Mouse (Mus musculus) thymus, adult 18-20 months (tissue): ENCODE results near the gene Cfap61.

Experiments used
- DNase-seq, 2 experiments: peaks; one replicate each; pipeline ENCODE4 v3.0.0; 2022; ENCODE audit warnings: mixed read lengths in 2 of 2

Cfap61 gene

DNA sequence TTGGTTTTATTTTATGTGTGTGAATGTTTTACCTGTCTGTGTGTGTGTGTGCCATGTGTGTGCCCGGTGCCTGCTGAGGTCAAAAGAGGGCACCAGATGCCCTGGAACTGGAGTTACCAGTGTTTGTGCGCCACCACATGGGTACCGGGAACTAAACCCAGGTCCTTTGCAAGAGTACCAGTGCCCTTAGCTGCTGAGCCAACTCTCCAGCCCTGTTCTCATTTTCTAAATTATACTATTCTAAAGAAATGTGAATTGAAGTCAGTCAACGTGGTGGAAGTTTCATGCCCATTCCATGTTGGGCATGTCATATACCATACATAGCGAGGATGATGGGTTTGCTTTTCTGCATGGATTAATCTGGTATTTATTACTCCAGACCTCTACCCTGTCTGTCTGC is 162.9 kb downstream of the Cfap61 start:
- no peak for DNase-seq

DNA sequence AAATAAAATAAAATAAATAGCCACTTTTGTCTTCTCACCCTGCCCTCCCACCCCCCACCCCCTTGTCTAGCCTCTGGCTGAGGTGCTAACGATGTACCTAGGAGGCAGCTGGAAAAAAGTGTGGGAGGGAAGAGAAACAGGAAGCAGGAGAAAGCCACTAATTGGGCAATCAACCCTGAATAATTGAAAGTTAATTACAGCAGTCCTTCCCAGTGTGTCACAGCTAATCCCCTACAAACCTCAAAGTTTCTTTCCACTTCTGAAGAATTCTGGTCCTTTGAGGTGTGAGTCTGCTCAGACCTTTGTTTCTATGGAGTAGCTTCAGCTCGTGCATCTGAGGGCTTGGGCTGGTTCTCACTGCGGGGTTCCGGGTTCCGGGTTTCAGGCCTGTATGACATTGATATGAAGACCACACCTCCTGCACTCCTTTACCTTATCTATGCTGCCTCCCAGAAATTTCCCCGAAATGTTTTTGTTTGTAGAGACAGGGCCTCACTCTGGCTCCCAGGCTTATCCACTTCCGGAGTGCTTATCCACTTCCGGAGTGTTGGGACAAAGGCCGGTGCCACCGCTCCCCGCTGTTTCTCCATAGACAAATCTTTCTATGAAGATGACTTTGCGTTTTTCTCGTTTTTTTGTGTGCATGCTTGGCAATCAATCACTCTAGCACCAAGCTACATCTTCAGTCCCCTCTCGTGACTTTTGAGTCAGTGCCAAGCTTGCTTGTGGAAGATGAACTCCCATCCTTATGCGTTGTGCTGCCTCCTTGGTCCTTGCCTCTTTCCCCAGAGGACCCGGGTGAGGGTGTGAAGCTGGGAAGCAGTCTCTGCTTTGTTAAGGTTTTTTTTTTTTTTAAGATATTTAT is 164.5 kb downstream of the Cfap61 start:
- no peak for DNase-seq

DNA sequence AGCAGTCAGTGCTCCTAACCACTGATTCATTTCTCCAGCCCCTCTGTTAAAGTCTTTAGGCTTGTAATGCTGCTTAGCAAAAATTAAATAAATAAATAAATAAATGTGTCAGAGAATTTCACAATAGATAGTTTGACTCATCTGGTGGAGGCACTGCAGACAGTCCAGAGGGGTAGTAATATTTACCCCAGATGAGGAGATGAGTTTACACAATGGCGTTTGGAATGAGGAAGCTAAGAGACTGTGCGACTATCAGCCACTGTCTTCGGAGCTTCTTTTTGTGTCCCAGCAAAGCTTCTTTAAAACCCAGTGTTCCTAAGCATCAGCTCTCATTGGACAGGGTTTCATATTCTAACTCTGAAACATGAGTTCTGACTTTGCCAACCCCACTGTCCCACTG is 165.3 kb downstream of the Cfap61 start:
- DNase-seq = no peak

DNA sequence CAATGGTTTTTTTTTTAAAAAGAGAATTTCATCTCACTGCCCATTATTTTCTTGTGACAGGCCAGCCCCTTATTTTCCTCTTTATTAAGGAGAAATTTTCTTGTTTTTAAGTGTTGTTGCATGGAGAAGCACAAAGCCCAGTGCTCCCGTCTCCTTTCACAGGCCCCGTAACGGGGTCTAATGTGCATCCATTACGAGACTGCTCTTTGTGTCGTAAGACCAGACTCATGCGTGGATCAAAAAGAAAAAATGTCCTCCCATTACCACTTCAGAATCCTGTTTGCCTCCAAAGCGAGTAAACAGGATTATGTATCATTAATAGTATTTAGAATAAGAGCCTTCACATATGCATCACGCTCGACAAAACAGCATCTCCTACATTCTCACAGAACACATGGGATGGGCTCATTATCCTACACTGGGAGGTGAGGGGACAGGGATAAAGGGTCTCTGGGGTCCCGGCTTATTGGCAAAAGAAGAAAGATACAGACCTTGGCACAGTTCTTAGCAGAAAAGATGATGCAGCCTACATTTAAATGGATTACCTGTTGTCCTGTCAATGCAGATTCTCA is 166.0 kb downstream of the Cfap61 start:
- no peak for DNase-seq

DNA sequence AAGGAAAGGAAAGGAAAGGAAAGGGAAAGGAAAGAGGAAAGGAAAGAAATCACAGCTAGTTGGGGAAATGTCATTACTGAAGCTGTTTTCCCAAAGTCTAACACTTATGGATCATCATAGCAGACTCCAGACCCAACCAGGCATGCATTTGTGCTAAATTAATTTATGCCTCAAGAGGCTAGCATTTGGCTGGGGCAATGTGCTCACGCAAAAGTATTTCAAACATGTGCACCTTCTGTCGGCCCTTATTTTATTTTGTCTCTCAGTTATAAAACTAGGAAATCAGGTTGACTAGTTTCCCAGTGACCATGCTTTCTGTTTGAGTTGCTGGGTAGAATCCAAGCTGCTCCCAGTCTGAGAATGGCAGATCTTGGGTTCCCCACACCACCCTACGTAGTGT is 168.0 kb downstream of the Cfap61 start:
- no peak for DNase-seq

DNA sequence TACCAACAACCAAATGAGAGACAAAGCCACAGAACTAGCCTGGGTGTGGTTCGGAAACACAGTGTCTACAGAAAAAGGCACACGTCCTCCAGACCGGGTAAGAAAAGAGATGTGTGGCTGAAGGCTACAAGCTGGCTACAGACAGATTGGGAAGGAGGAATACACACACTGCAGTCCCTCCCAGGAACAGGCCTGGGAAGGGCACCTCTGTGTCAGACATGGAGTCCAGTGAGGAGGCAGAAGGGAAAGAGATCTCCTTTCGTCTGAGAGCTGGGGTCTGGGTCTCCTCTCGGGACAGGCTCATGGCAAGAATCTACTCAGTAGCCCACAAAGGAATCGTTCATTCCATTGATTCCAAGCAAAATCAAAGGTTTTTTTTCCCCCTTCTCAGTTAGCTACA is 170.8 kb downstream of the Cfap61 start:
- no peak for DNase-seq

DNA sequence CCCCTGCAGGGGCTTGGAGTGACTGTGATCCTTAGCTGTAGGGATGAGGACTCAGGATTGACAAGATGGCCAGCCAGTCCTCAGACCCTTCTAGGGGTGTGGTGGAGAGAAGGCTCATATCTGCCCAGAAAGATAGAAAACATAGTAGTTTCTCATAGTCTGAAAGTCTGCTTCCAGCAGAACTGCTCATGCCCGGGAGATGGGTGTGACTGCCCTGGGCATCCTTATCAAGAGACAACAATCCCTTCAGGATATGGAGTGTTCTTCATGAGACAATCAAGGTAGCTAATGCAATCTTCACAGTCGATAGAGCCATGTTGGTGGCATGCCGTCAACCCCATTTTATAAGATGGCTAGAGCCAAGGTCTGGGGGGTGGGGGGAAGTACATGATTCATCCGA is 173.4 kb downstream of the Cfap61 start:
- no peak for DNase-seq

DNA sequence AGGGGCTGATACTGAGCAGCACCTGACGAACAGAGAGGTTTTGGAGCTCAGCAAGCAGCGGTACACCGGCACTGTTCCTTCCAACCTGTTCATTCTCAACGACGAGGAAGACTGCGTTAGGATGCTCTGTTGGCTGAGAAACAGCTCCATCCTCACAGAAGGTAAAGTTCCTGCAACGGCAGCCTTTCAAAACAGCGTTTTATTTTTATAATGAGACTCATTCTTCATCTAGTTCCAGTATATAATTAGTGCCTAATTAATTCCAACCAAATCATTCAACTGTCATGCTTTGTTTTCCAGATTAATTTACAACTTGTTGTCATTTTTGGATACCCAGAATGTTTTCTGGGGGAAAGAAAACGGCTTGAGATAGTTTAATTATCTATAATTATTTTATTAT is 175.3 kb downstream of the Cfap61 start:
- DNase-seq = no peak

DNA sequence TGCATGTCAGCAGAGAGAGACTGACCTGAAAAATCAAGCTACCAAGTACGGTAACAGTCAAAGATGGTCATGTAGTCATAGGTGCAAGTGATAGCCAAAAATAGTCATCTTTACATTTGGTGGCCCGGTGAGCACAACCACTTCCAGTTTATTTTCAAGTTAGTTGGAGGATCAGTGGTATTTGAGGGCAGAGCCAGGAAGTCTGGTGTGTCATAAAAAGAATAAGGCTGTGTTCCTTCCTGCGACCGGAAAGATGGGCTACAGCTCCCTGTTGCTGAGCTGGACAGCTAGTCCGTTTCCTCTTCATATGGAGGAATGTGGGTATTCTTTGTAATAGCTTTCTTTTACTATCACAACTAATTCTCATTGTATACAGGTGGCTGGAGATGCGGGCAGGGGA is 181.7 kb downstream of the Cfap61 start:
- no peak for DNase-seq

DNA sequence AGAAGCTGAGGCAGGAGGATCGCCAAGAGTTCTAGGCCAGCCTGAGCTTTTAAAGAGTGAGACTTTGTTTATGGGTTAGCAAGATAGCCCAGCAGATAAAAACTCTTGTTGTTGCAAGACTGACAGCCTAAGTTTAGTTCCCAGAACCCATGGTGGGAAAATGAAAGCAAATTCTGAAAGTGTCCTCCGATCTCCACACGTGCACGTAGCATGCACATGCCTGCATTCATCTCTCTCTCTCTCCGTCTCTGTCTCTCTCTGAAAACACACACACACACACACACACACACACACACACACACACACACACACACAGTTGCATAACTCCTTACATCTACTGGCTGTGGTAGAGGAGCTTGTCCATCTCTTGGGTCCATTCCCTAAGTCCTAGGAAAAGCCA is 182.1 kb downstream of the Cfap61 start:
- no peak for DNase-seq

DNA sequence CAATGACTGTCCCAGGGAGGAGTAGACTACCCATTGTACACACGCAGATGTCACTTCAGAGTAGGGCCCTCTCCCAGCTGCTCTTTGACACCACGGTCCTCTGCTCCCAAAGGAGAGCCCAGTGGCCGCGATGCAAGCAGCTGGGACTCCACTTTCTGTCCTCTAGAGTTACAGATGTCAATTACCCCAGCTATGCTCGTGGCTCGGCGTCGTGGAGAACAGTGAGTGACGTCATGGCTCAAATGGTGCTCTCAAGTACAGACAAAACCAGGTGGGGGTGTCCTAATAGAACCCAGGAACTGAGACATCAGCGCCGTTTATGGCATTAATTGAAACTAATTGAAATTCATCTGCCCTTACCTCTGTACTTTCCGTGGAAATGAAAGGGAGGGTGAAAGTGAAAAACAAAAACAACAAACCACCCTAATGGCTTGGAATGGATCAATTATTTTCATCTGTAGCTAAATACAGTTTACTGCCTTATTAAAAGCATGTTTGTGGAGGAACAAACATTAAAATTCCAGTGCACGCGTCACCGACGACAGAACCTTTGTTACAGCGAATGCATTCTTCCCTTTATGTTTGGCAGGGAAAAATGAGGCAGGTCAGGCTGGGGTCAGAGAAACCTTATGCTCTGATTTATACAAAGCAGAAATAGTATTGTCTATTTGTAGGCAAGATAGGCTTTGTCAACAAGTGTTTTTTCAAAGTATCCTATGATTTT is 182.8 kb downstream of the Cfap61 start:
- no peak for DNase-seq

DNA sequence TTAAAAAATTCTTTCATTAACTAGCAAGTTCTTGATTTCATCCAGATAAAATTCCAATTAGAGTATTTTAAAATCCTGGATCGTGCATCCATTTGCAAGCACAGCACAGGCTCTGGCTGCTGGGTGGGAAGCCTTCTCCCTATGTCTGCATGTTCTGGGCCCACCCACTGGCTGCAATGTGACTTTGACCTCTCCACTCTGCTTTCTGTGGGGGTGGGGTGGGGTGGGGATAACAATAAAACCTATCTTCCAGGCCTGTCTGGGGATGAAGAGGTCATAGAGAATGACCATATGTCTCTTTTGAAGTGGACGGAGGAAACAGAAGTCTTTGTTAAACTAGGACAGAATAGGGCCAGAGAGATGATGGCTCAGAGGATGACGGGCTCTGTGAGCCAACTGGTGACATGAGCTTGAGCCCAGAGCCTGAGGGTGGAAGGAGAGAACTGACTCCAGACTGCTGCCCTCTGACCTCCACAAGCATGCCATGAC is 183.4 kb downstream of the Cfap61 start:
- no peak for DNase-seq

DNA sequence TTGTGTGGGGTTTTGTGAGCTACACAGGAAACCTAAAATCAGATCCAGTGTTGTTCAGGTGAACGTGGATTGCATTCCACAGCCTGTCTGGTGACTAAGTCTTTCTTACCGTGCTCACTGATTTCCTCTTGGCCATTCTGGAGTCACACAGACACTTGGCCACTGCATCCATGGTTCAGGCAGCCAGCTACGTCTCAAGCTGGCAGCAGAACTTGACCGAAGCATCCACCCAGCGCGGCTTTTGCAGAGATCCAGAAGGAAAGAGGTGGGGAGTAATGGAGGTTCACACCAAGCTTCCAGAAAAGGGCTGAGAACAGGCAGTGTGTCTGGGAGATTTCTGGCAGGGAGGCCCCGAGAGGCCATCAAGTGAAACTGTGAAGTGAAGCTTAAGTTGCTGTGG is 187.0 kb downstream of the Cfap61 start:
- DNase-seq = no peak

DNA sequence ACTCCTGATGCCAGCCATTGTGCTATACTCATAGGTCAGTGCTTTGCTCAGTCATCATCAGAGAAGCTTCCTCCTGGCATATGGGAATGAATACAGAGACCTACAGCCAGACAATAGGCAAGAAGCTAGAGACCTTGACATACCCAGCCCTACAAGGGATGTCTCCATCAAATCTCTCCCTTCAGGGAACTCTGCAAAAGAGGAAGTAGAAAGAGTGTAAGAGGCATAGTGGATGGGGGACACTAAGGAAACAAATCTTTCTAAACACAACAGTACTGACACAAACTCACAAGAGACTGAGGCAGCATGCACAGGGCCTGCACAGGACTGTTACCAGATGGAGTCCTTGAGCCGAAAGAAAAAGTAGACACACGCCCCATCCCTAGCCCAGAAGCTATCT is 190.5 kb downstream of the Cfap61 start:
- no peak for DNase-seq

DNA sequence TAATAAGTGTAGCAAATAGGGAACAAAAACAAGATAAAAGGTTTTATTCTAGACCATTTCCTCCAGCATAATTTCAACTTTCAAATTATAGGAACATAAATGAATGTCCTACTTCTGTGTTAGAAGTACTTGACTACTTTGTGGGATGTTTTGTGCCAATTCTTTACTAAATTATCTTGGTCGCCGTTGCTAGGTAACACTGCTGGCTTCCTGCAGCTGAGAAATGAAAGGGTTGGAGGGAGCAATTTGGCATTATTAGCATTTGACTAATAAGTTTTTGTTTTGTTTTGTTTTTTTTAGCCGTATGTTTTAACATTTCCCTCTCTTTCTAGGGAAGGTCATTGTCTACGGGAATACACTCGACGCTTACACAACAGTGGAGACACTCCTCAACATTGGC is 194.0 kb downstream of the Cfap61 start:
- no peak for DNase-seq

DNA sequence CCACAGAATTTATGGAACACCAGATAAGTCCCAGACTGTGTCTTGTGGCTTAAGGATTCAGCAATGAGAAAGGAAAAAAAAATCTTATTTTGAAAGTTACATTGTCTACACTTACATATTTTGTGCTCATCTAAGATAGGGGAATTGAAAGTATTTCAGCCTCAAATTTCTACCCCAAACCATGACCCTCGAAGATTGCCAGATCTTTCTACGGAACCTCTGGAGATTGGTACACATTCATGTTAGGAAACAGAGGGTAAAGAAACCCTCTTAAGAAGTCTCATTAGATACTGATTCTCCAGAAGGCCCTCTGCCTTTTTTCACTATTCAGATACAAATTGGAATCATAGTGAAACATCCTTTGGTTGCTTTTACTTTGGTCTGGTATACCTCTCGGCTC is 195.9 kb downstream of the Cfap61 start:
- DNase-seq = no peak

DNA sequence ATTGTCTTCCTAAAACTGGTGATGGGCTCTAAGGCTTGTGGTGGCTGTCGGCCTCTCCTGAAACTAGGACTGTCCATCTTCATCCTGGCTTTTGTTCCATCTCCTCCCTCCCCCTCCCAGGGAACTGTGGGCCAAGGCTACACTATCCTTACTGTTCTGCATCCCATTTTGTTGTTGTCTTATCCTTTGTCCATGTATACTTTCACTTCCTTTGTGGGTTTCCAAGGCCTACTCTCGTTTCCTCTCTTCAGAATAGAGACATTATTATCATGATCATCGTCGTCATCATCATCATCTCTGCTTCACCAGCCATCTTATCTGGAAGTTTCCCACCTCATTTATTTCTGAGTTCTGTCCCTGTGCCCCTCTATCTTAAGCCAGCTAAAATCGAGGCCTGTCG is 199.7 kb downstream of the Cfap61 start:
- DNase-seq = no peak

DNA sequence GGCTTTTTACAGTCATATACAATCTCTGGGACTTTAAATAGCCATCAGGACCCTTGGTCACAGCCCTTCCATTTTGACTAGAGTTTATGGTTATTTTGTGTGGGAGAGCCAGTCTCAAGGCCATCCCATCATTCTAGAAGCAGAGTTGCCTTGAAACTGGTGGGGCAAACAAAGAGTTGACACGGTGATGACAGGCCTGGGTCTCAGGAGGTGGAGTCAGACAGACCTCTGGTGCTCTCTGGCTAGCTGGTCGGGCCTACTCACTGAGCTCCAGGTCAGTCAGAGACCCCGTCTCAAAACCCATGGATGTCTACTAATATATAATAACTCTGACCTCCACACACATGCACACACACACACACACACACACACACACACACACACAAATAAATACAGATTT is 206.1 kb downstream of the Cfap61 start:
- DNase-seq = no peak

DNA sequence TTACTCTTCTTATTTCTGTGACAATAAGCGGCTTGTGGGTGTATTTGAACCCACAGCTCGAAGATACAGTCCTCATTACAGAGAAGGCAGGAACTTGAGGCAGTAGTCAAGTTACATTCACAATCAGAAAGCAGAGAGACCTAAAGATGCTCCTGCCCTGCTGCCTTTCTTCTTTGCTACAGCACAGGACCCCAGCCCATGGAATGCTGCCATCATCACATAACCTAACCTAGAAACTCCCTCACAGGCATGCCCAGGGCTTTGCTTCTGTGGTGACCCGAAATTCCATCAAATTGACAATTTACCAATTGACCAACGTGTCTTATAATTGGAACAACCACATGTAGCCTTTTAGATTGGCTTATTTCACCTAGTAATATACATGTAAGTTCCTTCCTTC is 212.7 kb downstream of the Cfap61 start:
- no peak for DNase-seq

DNA sequence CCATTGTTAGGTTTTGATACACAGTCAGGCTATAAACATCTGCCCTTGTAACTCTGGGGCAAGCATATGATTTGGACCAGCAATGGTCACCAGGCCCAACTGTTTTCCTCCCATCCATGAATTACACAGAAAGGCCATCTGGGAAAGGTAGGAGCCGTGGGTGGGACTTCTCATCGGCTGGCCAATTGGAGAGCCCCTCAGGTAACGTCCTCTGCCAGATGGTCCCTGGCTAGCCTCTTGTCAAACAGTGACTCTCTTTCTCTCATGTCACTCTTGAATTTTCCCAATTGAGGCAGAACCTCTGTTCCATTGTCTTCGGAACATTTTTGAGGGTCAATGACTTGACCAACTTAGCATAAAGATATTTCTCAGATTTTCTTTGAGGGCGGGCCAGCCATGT is 213.2 kb downstream of the Cfap61 start:
- no peak for DNase-seq

DNA sequence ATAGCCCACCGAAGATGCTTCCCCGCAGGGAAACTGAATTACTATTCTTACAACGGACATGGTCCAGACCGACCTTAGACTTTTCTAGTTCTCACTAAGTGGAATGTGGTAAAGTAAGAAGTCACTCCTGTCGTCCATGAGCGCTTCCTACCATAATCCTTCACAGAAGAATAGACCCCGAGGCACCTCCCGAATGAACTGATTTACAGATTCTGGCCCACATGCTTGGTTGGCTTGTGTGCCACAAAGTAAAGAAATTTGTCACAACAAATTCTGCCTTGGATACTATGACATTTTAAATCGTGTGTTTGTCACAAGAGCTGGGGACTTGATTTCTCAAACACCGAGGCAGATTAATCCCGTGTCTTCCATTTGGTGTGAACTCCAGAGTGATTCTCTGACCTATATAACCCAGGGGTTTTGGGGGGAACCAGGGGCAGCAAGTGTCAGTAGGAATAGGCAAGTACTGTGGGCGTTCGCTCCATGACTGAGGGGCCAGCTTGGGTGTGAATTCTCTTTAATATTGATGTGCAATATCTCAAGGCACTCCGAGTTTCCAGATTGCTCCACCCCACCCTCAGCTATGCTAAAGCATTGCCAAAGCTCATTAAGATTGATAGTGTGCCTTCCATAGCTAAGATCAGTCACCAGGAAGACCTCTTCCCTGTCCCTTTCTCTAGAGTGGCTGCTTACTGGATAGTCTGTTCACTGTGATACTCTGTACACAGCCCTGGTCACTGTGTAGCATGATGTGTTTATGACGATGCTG is 214.8 kb downstream of the Cfap61 start:
- no peak for DNase-seq

DNA sequence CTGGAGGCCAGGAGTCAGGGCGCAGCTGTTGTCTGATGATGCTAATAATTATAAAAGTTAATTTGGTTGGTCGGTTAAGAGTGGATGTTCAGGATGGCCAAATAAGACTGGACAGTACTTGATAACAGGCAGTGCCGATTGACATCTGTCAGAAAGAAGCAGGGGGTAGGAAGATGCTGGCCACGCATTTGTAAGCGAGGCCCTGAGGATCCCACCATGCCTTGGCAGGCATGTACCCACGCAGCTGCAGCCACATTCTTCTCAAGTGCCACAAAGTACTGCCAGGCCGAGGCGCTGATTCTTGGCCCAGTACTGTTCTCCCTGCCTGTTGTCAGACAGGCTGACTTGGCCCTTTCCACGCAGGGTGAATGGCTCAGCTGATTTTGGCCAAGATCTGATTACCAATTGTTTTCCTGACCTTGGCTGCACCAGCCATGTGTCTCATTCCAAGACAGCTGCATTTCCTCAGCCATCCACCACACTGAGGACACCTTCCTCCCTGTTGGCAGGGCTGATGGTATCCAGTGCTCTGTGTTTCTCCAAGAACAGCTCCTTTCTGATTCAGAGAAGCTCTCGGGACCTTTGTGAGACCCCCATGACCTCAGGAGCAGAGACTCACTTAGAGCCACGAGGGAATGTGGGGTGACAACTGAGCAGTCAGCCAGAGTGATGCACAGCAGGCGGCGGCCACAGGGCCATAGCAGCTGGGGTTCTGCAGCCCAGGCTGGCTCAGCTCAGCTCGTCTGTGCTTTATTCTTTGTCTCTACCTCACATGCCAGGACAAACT is 233.6 kb downstream of the Cfap61 start:
- no peak for DNase-seq
